Mouse (Mus musculus) urinary bladder, postnatal 25 days (tissue): ENCODE measurements at regions not wholly inside any gene's neighbourhood (a gene's known extent, or its start where the extent isn't known, plus 50 kb on each side); places are given as distances from the start of the nearest gene placed in this dataset.

Experiments
- DNase-seq: peaks from one replicate; pipeline ENCODE4 v3.0.0; 2022; ENCODE audit warnings: low spot score

DNA sequence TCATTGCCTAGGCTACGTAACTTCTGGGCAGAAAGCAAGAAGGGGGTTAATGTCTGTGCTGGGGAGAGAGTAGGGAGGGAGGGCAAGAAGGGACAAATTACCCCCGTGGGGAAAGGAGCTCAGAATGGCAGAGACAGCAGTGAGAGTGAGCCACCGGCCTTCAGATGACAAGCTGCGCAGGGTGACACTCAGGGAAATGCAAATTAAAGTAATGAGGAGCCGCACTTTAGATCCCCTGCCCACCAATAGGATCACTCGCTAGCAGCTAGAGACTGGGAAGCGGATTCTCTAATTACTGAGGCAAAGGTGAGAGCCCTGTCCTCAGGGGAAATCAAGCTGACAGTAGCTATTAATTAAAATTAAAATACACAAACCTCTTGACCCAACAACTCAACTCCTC lies 202.5 kb downstream of the Arhgef10l start:
- no peak for DNase-seq

DNA sequence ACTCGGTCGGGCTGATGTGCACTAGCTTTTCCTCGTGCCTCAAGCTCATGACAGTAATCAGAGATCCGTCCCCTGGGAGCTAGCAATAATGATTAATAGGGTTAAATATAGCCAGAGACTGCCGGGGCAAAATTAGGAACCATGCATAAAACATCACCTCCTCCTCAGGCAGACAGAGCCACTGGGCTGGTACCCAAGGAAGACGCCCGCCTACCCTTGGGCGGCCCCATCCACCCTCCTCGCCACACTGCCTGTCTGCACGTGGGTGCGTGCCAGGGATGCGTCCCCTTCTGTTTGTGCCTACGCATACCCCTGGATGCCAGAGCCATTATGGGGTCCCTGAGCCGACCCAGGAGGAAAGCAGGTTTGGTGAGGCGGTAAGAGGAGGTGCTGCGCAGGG lies 204.5 kb downstream of the Arhgef10l start:
- no peak for DNase-seq

DNA sequence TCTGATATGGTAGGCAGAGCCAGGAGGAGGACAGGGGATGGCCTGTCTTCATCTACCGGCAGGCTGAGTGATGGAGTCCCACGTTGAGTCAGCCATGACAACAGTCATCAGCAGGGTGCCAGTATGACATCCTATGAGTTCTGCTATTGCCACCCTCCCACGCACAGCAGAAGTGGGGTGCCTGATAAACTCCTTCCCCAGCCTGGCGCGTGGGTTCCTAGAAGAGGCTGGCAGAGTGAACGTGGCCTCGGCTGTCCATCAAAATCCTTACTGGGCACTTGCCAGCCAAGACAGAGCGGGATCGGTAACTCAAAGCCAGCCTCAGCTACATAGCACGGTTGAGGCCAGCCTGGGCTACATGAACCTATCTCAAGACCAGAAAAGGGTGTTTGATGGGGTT lies 202.5 kb upstream of the Igsf21 start:
- no peak for DNase-seq

DNA sequence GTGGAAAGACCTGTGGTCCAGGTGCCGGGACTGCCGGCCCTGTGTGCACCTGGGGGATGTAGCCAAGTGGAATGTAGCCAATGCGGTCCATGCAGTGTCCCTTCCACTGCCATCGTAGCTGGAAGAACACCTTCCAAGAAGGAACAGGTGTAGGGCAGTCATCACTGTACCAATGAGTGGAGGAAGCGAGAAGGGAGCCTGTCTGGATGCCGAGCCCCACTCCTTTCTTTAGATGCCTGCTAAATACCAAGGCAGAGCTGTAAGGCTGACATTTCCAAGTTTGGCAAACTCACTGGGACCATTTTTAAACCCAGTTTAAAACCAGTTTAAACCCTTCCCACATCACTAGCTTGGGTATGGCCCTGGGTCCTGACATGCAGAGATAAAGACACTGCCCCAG lies 199.9 kb upstream of the Igsf21 start:
- no peak for DNase-seq

DNA sequence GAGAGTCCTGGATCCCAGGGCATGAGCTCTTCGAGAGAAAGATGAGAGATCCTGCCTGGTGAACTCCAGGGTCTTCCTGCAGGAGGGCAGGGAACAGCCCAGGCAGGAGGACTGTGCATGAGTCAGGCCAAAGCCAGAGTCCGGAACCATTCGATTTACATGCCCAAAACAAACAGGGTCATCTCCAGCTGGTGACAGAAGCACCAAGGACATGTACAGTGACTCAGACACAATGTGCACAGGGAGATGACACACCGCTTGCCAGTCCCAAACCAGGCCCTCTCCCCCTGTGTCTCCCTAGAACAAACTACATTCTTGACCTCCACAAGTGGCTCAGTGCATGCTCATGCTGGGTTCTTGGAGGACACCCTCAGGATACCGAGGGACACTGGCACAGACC lies 199.3 kb upstream of the Igsf21 start:
- DNase-seq, result no peak

DNA sequence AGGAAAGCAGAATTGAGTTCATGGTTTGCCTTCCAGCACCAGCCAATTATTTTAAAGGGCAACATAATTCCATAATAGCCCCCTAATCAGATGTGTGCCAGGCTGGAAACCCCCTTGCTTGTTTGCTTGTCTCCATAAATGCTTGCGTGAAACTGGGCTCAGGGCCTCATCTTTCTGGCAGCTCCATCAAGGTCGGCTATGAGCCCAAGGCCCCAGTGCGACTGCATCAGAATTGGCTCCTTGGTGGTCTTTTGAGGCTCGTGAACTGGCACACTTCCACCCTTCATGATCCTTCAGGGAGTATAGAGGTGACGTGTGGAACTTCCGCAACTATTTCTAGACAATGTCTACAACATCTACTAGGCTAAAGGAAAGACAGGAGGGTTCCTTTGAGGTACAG lies 196.6 kb upstream of the Igsf21 start:
- no peak for DNase-seq

DNA sequence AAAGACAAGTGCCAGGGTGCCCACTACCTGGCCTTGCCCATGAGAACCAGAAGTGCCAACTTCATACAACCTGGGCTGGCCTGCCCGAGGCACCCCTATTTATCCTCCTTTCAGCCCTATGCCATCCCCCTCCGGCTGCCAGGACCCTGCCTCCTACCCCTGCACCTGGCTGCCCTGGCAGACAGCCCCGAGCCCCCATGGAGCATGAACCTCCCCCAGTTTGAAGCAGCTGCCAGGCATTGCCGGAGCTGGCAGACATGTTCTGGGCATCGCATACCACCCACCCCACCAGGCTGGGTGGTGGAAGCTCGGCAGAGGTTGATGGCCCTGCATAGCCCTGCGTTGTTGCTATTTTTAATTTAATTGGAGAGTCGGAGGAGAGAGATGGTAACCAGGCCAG lies 195.2 kb upstream of the Igsf21 start:
- no peak for DNase-seq

DNA sequence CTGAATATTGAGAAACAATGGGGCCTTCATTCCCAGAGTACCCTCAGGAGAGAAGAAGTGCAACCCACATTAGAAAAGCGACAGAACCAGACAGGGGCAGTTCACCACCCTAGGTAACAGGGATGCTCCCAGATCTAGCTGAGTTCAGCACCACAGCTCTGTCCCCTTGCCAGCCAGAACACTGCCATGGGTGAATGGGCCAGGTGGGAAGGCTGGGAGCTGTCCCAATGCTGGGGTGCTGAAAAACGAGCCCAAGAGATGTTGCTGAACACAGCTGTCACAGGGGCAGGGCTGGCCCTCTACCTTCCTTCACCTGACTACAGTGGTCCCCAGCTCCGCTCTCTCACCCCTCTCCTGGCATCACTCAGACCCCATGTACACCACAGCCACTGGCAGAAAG lies 193.3 kb upstream of the Igsf21 start:
- DNase-seq, result peak; percentile 11

DNA sequence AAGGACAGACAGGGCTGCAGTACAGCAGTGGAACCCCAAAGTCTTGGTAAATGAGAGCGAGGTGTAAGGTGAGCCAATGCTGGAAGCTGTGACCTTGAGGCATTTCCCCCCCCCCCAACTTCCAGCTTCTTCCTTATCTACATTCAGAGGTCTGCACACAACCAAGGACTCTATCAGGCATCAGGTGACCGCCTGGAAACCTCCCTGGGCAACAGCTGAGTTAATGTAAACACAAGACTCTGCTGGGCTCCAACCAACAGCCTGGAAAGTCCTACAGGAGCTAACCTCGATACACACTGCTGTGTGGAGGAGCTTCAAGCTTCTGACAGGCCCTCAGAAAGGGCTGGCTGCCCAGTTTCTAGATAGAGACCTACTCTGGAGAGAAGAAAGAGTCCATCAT lies 189.4 kb upstream of the Igsf21 start:
- no peak for DNase-seq

DNA sequence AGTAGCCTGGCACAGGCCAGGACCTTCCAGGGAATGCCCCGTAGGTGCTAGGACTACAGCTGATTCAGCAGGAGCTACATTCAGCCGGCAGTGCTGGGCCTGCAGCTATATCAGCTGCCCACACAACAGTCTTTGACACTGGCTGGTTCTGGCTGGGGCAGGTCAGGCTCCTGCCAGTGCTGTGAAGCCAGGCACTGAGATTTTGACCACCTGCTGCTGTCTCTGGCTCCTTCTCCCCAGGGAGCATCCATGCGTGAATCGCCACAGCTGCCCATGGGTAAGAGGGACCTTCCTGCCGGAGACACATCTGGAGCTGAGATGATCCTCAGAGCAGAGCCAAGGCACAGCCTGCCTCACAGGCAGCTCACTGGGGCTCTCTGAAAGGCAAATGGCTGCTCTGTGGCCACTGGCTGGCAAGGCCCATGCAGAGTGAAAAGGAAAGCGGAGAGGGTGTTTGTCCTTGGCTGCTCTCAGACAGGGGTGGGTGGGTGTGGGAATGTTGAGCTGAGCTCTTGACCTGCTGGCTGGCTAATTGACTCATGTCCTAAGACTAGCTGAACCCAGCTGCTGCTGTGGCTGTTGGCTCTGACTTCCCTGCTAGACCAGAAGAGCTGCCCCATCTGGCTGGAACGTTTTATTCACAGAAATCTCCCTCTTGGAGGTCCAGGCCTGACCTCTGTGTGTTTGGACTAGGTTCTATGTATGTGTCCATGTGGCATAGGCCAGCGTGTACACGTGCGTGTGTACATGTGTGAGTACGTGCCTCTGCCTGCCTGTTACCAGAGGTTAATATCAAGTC lies 187.4 kb upstream of the Igsf21 start:
- no peak for DNase-seq

DNA sequence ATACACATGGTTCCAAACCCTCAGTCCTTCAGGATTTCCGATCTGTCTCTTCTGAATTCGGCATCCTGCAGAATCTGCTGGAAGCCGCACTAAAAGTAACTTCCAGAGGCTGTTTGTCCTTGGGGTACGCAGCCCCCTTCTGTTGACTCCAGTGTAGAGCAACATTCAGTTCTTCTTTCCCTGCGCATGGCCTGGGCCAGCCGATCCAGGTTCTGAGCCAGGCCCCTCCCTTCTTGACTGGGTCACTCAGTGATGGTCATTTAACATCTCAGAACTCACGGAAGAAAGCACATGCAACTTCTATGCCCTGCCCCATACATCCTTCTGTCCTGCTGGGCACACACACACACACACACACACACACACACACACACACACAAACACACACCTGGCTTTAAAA lies 185.5 kb upstream of the Igsf21 start:
- DNase-seq, result no peak

DNA sequence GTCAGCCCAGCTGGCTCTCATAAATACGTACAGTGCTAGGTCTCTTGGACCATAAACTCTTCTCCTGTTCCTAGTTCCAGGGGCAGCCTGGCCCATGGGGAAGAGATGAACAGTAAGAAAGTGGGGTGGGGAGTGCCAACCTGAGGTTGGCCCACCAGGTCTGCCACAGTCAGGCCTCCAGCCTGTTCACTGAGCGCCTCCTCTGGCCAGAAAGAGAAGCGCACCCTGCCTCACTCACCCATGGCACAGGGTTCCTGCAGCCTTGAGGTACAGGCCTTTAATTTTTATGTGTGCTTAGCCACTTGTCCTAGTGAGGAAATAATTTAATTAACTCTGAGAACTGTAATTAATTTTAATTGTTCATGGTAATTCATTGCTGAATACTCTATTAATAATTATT lies 180.5 kb upstream of the Igsf21 start:
- no peak for DNase-seq

DNA sequence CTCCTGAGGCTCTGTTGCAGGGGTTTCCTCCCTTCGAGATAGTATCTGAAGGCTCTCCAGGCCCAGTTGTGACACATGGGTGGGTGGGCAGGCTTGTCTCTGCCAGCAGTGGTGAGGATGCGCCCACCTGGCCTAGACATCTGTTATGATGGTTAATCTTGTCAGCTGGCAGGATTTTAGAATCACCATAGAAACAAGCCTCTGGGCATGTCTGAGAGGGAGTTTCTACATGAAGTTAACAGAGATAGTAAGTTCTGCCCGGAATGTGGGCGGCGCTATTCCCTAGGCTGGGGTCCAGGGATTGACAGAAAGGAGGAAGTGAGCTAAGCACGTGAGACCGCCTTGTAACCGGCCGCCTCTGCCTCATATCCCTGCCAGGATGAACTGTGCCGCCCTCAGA lies 177.2 kb upstream of the Igsf21 start:
- no peak for DNase-seq

DNA sequence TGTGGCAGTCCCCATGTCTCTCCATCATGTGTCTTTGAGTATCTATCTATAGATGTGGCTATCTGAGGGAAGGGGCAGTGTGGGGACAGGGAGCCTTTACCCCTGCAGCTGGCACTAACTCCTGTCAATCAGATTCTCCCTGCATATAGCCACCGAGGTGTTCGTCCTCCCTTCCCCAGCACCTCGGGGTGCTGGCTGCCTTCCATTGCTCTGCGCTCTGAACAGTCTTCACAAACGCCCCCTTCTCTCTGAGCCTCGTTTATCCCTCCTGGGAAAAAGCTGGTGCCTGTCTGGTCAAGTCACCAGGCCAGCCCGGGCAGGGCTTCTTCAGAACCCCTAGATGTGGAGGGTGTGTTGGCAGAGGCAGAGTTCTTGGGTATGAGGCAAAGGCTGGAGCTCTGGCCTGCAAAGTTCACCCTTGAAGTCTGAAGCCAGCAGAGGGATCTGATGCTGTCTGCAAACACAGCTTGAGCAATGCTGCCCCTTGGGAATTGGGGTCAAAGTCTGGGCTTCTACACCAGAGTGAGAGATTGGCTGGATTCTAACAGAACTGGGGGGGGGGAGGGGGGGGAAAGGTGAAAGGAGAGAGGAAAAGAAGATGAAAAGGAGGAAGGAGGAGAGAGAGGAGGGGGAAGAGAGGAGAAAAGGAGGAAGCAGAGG lies 175.5 kb upstream of the Igsf21 start:
- DNase-seq, result no peak

DNA sequence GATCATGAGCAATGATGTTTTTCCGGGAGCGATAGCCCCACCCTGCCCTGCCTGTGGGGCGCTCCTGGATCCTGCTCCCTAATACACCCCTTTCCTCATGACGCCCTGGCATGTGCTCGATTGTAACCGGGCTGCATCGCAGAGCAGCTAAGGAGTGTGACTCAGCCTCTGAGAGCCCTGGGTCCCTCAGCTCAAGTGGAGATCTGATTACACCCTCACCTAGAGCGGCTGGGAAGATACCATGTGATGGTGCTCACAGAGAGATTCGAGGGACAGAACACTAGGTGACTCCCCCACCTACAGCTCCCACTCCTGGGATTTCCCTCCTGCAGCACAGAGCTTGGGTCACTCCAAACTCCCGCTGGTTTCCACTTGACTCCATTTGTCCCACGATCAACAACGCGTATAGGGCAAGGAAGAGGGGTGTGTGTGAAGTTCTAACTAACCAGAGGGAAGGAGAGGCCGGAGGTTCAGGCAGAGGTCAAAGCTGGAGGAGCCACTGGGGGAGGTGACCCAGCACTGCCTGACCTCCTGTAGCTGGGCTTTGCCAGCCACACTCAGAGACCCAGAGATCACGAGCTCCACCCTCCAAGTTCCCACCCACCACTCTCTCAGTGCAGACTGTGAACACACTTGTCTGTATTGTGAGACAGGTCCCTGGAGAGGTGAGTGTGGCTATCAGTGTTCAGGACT lies 173.3 kb upstream of the Igsf21 start:
- DNase-seq, result no peak

DNA sequence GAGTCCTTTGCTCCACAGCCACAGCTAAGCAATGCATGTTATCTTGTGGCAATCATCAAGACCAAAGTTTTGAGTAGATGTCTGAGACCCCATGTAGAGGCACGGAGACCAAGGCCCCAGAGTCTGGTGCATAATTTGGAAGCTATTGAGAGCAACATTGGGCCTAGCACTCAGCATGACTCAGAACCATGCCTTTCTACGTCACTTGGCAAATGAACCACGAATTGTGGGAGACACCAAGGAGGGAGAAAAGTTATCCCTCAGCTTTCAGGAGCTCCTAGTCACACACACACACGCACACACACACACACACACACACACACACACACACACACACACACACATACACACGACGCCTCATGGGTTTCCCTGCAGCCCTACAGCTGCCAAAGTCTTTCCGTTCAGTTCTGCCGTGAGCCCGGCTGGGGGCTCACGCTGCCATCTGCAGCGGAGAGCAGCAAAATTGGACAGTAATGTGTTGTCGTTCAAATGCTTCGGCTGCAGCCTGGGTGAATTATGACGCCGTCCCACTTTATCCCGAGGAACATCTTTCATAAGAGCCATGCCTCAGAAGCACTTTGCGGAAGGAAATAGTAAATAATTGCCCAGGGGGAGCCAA lies 165.8 kb upstream of the Igsf21 start:
- no peak for DNase-seq

DNA sequence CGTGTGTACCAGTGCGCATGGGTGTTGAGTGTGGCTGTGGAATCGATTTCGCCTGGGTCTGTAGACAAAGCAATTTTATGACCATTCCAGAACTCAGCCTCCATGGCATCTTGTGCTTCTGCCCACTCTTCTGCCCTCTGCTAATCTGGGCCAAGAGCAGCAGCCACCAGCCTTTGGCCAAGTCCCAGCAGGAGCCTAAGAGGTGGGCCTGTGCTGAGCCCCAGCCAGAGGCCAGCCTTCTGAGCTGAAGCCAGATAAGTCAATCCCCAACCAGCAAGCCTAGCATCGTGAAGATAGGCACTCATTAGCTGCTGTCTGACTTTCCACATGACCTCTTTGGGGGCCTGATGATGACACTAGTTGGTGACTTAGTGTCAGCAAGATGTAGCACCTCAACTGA lies 161.9 kb upstream of the Igsf21 start:
- DNase-seq, result no peak

DNA sequence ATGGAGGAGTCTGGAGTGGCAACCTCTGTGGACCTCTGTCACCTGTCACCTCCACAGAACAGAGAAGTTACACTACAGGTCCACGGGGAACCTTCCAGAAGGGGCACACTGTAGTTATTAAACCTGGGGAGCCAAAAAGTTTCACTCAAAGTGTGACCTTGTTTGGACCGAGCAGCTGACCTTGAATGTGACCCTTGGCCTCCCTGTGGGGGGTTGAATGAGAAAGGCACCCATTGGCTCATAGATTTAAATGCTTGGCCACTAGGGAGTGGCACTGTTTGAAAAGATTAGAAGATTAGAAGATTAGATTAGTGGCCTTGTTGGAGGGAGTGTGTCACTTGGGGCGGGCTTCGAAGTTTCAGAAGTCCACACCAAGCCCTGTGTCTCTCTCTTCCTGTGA lies 160.3 kb upstream of the Igsf21 start:
- no peak for DNase-seq

DNA sequence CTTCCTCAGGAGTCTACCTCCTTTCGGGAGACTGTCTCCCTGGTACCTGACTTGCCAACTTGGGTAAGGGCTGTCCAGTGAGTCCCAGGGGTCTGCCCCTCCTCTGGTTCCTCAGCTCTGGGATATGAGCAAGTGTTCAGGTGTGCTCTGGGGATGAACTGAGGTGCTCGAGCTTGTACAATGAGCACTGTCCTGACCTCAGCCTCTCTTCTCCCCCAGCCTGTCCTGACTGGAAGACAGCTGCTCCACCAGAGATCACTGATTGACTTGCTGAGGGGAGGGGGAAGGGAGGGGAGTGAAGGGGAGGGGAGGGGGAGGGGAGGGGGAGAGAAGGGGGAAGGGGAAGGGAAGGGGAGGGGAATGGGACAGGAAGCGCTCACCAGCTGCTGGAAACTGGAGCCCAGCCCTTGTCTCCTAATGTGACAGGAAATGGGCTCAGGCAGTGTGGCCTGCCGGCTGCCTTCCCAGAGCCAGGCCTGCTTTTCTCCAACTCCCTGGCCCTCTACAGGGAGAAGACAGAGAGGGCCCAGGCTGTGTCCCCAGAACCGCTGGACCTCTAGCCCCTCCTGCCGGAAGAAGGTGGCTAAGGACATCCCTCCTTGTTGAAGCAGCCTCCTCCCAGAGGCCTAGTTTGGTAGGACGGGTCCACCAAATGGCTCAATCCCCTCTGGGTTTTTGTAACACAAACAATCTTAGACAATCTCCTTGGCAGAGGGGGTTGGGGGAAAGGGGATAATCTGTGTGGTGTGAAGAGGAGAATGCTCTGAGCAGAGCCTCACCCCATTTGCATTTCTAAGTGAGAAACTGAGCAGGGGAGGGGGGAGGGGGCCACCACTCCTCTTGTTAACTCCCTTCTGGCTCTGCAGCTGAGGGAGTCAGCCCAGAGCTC lies 159.7 kb upstream of the Igsf21 start:
- no peak for DNase-seq

DNA sequence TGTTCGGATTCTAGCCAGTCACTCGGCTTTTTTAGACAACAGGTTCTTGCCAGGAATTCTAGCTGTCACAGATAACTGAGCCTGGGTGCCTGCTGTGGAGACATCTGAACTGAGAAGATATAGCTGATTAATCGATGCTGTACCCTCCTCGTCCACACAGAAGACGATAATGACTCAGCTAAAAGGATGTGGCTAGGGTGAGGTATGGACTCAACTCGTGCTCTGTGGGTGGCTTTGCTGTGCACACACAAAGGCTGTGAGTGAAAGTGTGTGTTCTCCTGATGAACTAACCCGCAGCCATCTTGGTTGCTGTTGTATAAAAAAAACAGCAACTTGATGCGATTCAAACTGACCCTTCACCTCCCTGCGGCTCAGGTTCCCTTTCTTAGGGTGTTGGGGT lies 158.8 kb upstream of the Igsf21 start:
- no peak for DNase-seq

DNA sequence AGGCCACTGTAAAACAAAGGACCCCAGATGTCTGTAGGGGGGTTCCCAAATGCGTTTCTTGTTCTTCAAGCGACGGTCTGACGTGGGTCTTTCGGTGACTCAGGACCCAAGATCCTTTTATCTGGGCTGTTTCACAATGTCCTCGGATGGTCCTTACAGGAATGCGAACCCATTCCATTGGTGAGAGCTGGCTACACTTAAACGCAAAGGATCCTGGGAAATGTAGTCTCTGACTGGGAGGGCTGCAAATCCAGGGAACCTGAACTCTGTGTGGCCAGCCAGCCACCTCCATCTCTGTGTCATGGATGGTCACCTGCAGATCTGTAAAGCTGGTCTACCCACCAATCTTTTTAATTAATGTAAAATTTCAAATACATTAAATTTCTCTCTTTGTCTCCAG lies 156.5 kb upstream of the Igsf21 start:
- DNase-seq, result no peak

DNA sequence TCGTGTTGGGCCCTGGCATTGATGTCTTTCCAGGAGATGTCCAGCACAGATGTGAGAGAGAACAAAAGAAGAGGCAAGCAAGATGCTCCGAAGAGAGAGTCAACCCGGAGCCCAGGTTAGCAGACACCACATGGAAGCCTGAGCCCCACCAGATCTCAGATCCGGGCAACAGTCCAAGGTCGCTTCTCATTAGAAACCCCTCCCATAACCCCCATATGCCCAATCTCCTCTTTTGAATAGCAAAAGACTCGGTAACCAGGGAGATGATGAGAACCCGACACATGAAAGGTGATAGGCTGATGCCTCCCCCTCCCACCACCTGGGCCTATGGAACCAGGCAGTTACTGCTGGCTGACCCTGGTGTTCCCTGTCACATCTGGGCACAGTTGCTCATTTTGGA lies 155.7 kb upstream of the Igsf21 start:
- DNase-seq, result no peak
